ENCODE assay signal across 26 mouse cellular contexts in the genomic region with DNA sequence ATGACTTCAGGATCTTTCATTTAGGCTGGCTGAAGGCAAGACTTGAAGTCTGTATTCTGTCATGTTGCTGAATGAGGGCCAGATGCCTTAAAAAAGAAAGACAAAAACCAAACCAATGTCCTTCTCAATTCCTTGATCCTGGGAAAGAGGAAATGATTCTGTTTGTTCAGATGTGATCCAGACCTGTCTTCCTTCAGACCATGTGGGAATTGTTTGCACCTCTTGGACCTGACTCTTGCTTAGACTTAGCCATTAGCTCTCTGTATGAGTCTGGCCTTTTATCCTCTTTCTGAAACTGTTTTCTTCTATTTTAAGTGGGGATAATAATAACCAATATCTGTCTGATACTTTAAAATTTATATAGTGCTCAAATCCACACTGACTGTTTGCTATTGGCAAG.
"Had no signal": no experiment of that assay in that cellular context is flagged by ENCODE, and none has a peak within 500 bp of the region (broad histone marks: within the 10 kb centered on the region; RNA-seq: fewer than 3 reads in every experiment).

No protein-coding gene starts in this region.

- H3K4me1 ChIP-seq: liver, embryonic 12.5 days; liver, embryonic 15.5 days; lung, embryonic 15.5 days; megakaryocyte, embryonic 14.5 days; stomach, embryonic 15.5 days had no signal

- H3K27ac ChIP-seq: left cerebral cortex, adult 2 months; limb, embryonic 12.5 days; liver, embryonic 12.5 days; liver, embryonic 15.5 days; lung, embryonic 15.5 days; midbrain, embryonic 10.5 days; stomach, embryonic 15.5 days had no signal

- DNase-seq: kidney, adult 9 months; kidney, postnatal 14 days; kidney, postnatal 4 days; layer of hippocampus, postnatal 36 days; liver; lung, adult 18-20 months; lung, postnatal 10 days; lung, postnatal 36 days; retina, postnatal 1 day; right cerebral cortex, postnatal 25 days; spleen, adult 18-20 months; thymus, adult 2 months; thymus, postnatal 14 days; thymus, postnatal 4 days had no signal

- H3K4me3 ChIP-seq: left cerebral cortex, adult 2 months; limb, embryonic 12.5 days; liver, embryonic 12.5 days; liver, embryonic 15.5 days; lung, embryonic 15.5 days; midbrain, embryonic 10.5 days; midbrain, embryonic 13.5 days; myocyte; neural tube, embryonic 13.5 days; stomach, embryonic 15.5 days had no signal

- H3K36me3 ChIP-seq: limb, embryonic 12.5 days; liver, embryonic 12.5 days; liver, embryonic 15.5 days; lung, embryonic 15.5 days; midbrain, embryonic 10.5 days; midbrain, embryonic 13.5 days; neural tube, embryonic 13.5 days; stomach, embryonic 15.5 days had no signal

- ATAC-seq: liver, embryonic 12.5 days; midbrain, embryonic 13.5 days; midbrain, embryonic 16.5 days had no signal

- H3K9ac ChIP-seq: limb, embryonic 12.5 days; liver, embryonic 12.5 days; liver, embryonic 15.5 days; lung, embryonic 15.5 days; midbrain, embryonic 13.5 days; neural tube, embryonic 13.5 days; stomach, embryonic 15.5 days had no signal

- H3K4me2 ChIP-seq: limb, embryonic 12.5 days; liver, embryonic 12.5 days; liver, embryonic 15.5 days; lung, embryonic 15.5 days; midbrain, embryonic 13.5 days; neural tube, embryonic 13.5 days; stomach, embryonic 15.5 days had no signal

- H3K27me3 ChIP-seq: limb, embryonic 12.5 days; liver, embryonic 12.5 days; liver, embryonic 15.5 days; midbrain, embryonic 13.5 days; neural tube, embryonic 13.5 days; stomach, embryonic 15.5 days had no signal

- H3K9me3 ChIP-seq: limb, embryonic 12.5 days; liver, embryonic 12.5 days; liver, embryonic 15.5 days; lung, embryonic 15.5 days; megakaryocyte, embryonic 14.5 days; midbrain, embryonic 10.5 days; midbrain, embryonic 13.5 days; neural tube, embryonic 13.5 days; stomach, embryonic 15.5 days had no signal
